Mouse (Mus musculus): ENCODE measurements around the gene Gm5640. TPM values are rescaled to one million over a fixed set of nuclear protein-coding genes. Genes with fewer than 3 reads are reported as not detected.
"Not testable (repeated sequence)": the region's sequence is repeated elsewhere in the genome, so short reads cannot be mapped to it uniquely, and the experiment has no call there.

Gene Gm5640
- polyA plus RNA-seq (2012; rRNA removed): 0.27 and 0.60 TPM in 2 replicates

DNA sequence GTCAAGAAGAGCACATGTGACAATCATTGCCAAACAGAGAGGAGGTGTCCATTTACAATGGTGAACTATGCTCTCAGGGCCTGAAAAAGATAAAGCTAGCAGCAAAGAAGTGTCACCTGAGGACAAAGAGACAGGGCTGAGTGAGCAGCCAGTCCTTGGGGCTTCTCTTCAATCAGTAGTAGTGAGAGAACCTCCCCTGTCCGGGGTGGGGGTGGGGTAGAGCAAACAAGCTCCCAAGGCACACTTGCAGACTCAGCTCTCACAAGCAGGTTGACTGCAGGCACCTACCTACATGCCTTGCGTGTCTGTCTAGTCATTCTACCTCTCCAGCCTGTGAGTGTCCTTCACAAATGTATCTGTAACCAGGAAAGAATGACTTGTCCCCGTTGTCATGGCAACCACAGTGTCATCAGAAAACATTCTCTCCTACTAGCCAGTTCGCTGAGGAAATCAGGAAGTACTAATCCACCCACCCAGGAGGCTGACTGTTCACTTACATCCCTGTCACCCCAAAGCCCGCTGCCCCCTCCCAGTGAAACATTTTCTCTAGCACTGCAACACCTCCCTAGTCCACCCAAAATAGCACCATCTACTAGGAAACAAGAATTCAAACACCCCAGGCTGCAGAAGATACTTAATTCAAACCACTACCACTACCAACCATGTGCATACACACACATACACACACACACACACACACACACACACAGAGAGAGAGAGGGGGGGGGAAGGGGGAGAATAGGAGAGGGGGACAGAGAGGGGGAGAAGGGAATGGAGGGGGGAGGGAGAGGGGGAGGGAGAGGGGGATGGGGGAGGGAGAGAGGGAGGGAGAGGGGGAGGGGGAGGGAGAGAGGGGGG is at the start of gene Gm5640:
Gm5640 (minus strand) TSS at position 170 of the 858 bp plus-strand sequence.
- not testable (repeated sequence) for DNase-seq (ENCODE audit: low read depth)

DNA sequence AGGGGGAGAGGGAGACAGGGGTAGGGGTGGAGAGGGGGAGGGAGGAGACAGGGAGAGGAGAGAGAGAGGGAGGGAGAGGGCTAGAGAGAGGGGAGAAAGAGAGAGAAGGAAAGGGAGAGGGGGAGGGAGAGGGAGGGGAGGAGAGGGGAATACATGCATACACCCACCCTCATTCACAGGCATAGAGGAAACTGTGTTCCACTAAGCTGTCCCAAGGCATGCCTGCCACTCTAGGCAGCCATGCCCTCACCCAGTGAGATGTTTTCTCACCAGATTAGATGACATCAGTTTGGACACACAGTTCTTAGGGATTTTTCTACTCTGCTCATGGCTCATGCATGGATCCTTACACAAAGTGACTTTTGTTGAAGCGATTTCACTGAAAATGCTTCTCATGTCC is 958 bp upstream of the Gm5640 start:
- DNase-seq (ENCODE audit: low read depth): not testable (repeated sequence)

DNA sequence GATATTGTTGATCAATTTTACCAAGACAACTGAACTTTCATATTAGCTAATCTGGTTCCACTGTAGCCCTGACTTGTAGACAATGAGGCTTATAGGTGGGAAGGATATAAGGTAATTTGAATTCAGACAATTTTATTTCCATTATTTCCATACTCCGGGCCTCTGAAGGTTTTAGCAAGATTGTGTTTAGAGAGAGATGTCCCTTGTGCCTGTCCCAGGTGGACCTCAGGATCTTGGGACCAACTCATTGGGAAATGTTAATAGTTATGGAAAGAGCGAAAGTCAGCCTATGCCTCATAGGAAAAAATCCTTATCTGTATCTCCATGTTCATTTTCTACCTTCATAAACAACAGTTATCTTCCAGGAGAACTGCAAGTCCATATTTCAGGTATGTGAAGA is 53.1 kb downstream of the Gm5640 start, which contains the start of gene Olfr1325:
Olfr1325 (plus strand) TSS at position 301 of the 400 bp plus-strand sequence.
- no peak for DNase-seq (ENCODE audit: low read depth)

Other genes with a start within 250 kb of the Gm5640 start
- gene G6pdx, start 216.4 kb downstream of the Gm5640 start, polyA plus RNA-seq (2012; rRNA removed): 190 and 227 TPM in 2 replicates
- gene Gm6880, start 164.2 kb downstream of the Gm5640 start, polyA plus RNA-seq (2012; rRNA removed): not detected in 2 replicates
- gene Olfr1326-ps1, start 70.7 kb downstream of the Gm5640 start, polyA plus RNA-seq (2012; rRNA removed): not detected in 2 replicates
- gene Olfr1325, start 53.0 kb downstream of the Gm5640 start, polyA plus RNA-seq (2012; rRNA removed): not detected in 2 replicates
- gene Gm6890, start 95.3 kb upstream of the Gm5640 start, polyA plus RNA-seq (2012; rRNA removed): not detected in 2 replicates
- 0.27 and 0.31 TPM in 2 replicates for gene Gm5936, start 191.6 kb upstream of the Gm5640 start, polyA plus RNA-seq (2012; rRNA removed)